Mouse (Mus musculus) CD4-positive naive resting alpha-beta T cell, adult 57 days (primary cell): ENCODE measurements around the gene Cdc25b. TPM values are rescaled to one million over a fixed set of nuclear protein-coding genes. Genes with fewer than 3 reads are reported as not detected.

Experiments
- total RNA-seq: library from RNA; stranded (reverse); gene quantifications from one replicate; pipeline ENCODE4 v1.2.4, GENCODE M21; 2023

Cdc25b gene
- total RNA-seq = 44.2 TPM

DNA sequence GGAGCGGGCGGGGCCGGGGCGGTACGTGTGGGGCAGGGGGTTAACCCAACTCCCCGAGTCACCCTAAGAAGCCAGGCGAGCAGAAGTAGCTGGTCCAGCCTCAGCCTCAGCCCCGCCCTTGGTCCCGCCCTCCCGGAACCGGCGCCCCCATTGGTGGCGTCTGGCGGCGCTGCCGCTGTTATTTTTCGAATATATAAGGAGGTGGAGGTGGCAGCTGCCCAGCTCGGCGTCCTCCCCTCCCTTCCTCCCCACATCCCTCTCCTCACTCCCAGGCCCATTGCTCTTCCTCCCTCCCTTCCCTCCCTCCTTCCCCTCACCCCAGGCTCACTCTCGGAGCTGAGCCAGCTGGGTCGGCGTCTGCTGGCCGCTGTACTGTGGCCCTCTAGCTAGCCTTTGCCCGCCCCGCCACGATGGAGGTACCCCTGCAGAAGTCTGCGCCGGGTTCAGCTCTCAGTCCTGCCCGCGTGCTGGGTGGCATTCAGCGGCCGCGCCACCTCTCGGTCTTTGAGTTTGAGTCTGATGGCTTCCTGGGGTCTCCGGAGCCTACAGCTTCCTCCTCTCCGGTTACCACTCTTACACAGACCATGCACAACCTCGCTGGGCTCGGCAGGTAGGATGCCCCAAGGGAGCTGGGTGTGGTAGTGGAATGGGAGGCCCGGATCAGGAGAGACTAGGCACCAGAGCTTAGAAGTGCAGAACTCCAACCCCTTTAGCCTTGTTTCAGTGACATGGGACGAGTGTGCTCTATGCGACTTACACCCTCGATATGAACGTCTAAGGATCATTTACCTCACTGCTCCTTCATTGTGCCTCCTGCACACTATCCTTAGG is at the start of gene Cdc25b, which contains the start of gene Spef1:
TSS of gene Cdc25b (plus strand) at position 179 of the 831 bp plus-strand sequence.
TSS of gene Spef1 (minus strand) at position 512 of the 831 bp plus-strand sequence.

DNA sequence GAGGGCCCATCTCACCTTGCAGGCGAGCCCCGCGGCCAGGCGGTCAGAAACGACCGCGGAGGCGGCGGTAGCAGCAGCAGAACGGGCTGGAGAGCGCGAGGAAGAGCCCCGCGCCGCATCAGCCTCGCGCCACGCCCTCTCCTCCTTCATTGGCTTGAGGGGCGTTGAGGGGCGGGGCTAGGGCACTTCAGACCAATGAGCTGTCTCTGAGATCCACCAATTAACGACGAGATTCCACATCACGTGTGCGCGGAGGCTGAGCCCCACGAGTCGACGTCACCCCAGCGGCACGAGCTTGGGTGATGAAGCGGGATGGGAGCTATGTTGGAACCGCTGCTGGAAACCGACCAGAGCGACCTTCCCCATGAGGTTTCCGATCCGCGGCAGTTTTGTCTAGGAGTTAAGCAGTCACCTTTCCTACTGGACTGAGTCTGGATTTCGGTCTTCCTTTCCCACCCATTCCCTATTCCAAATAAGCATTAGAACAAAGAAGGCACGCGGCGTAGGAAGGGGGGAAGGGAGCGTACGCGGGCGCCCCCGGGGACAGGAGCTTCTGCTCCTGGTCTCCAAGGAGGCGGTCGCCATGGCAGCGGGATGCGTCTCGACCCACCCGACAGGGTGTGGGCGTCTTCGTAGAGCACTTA is 26.7 kb upstream of the Cdc25b start, which contains the start of gene 1700037H04Rik:
TSS of gene 1700037H04Rik (minus strand) at position 144 of the 644 bp plus-strand sequence.

DNA sequence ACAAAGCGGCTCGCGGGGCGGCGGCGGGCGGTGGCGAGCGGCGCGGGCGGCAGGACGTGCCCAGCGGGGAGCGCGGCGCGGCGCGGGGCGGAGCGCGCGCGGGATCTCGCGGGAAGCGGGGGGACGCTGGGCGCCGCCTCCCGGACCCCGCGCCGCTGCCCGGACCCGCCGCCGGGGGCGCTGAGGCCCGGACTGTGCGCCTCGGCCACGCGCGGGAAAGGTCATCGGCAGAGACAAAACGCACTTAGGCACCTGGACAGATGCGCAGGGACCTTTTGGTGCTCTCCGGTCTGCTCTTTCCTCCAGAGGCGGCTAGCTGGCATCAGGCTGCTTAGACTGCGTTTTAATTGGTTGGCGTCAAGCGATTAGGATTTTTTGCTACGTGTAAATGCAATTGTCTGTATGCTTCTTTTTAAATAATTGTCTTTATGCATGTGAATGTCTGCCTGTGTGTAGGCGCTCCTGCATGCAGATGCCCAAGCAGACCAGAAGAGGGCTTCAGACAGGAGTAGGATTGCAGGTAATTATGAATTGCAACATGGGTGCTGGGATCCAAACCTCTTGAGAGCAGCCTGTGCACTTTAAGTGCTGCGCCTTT is 6.7 kb upstream of the Cdc25b start, which contains the start of gene Cenpb:
TSS of gene Cenpb (minus strand) at position 78 of the 598 bp plus-strand sequence.

DNA sequence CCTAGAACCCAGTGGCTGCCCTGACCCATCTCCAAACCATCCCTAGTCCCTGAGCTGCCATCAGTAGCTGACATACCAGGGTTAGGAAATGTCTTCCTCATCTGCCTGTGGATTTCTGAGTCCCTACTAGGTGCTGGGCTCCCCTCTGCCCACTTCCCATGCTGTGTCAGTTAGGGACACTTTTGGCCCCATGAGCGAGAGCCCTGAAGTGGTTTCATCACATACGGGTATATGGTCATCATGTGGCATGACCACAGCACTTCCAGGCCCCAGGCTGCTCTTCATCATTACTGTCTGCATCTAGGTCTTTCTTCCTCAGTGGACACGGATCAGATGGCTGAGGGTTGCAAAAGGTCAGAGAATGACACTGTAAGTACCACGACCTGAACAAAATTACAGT is 20.0 kb downstream of the Cdc25b start, which contains the start of gene Ap5s1:
TSS of gene Ap5s1 (plus strand) at position 301 of the 400 bp plus-strand sequence.

DNA sequence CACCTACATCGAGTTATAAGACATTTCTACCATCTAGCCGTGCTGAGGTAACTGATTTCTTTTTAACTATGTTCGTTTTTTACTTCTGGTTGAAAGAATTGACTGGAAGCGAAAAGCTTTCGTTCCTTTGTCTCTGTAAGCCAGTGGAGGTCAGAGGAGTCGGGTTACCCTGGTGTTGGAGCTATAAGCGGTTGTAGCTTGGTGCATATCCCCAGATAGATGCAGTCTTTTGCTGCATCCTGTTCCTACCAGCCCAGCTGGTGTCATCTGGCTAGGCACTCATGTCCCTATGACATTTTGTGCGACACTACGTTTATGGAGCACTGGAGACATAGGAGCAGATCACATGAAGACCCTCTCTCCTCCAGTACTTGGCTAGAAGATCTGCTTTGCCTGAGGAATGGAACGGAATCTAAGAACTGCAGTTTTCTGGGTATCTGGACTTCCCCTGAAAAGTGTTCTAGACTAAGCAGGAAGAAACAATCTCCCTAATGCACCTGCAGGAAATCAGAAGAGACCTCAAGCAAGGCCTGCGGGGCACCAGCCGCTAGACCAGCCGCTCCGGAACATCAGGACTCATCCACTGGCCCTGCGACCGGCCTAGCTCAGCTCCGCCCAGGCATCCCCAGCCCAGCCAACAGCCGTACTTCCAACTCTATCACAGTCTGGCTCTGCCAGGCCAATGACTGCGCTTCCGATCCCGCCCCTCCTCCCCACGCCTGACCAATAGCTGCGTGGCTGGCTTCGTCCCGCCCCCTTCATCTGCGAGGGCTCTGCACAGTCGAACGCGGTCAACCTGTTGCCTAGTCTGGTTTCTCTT is 46.8 kb downstream of the Cdc25b start, which contains the start of gene Mavs:
TSS of gene Mavs (plus strand) at position 757 of the 820 bp plus-strand sequence.

Other genes with a start within 250 kb of the Cdc25b start
- not detected for gene Gfra4, start 143.9 kb upstream of the Cdc25b start, total RNA-seq
- not detected for gene Adam33, start 123.1 kb upstream of the Cdc25b start, total RNA-seq
- gene Siglec1, start 100.2 kb upstream of the Cdc25b start, total RNA-seq = 0.38 TPM
- not detected for gene Hspa12b, start 59.7 kb upstream of the Cdc25b start, total RNA-seq
- gene Gm11037, start 53.5 kb upstream of the Cdc25b start, total RNA-seq = not detected
- 20.0 TPM for gene 1700037H04Rik, start 26.9 kb upstream of the Cdc25b start, total RNA-seq
- 17.9 TPM for gene Cenpb, start 6.9 kb upstream of the Cdc25b start, total RNA-seq
- gene Spef1, start 333 bp downstream of the Cdc25b start, total RNA-seq = 1.4 TPM
- gene Ap5s1, start 20.1 kb downstream of the Cdc25b start, total RNA-seq = 7.6 TPM
- gene Mavs, start 47.1 kb downstream of the Cdc25b start, total RNA-seq = 15.9 TPM
- gene Pank2, start 75.5 kb downstream of the Cdc25b start, total RNA-seq = 60.4 TPM
- 2.4 TPM for gene Rnf24, start 165.9 kb downstream of the Cdc25b start, total RNA-seq